Mouse (Mus musculus): ENCODE measurements around the gene Ptar1.

The Ptar1 gene

GRCm38 (mm10) chr19:23758554-23759321 lies 71.5 kb downstream of the Ptar1 start, which contains the start of gene Apba1:
Gene Apba1, plus strand, starts transcription at chr19:23758887.
- no peak for DNase-seq (ENCODE audit: low spot score)

GRCm38 (mm10) chr19:23759322-23759945 lies 72.2 kb downstream of the Ptar1 start:
- DNase-seq (ENCODE audit: low spot score), result no peak

GRCm38 (mm10) chr19:23763371-23763770 lies 76.1 kb downstream of the Ptar1 start:
- no peak for DNase-seq (ENCODE audit: low spot score)

- DNase-seq (ENCODE audit: low spot score), result no peak
Observed at GRCm38 (mm10) chr19:23764051-23764450, 76.8 kb downstream of the Ptar1 start.

GRCm38 (mm10) chr19:23768864-23769263 lies 81.6 kb downstream of the Ptar1 start:
- no peak for DNase-seq (ENCODE audit: low spot score)

- no peak for DNase-seq (ENCODE audit: low spot score)
Observed at GRCm38 (mm10) chr19:23770494-23771423, 83.5 kb downstream of the Ptar1 start.

GRCm38 (mm10) chr19:23771971-23772370 lies 84.7 kb downstream of the Ptar1 start:
- no peak for DNase-seq (ENCODE audit: low spot score)

GRCm38 (mm10) chr19:23775356-23775755 lies 88.1 kb downstream of the Ptar1 start:
- no peak for DNase-seq (ENCODE audit: low spot score)

- no peak for DNase-seq (ENCODE audit: low spot score)
Observed at GRCm38 (mm10) chr19:23779130-23779529, 91.9 kb downstream of the Ptar1 start.

GRCm38 (mm10) chr19:23780105-23780504 lies 92.9 kb downstream of the Ptar1 start:
- DNase-seq (ENCODE audit: low spot score), result no peak

All from urinary bladder, postnatal 10 days (tissue).